18 mouse cellular contexts compared by ENCODE assay signal in the genomic region with DNA sequence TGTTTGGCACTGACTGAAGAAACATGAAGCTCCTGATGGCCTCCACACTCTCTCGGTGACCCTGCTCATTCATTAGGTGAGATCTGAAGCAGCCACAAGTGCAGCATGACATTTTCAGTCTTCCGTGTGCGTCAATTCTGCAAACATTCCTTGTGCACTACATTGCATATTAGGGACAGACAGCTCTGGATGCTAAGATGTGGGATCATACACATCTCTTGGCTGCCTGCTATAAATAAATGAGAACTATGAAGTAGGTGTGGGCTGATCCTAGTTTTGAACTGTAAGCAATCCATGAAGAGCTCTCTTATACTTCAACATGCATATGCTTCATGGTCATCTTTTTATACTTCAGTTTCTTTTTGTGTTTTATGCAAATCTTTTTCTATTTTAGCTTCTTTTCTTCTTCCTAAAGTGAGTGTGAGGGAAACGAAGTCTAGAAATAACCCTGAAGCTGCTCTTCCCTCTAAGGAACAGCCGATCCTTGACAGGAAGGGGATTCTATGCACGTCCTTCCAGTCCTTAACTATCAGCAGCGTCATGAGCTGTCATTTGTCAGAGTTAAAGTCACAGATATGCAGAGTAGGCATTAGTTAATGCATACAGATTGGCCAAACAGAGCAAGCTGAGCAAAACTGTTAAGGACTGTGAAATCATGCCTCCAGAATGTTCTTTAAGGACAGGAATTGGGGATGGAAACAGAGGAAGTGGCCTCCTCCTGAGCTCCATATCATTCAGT.
DNase-seq lines count a peak whose midpoint lies in the region; ATAC-seq and TF ChIP-seq lines count a peak whose summit lies in the region.
"Had no signal": no experiment of that assay in that cellular context is flagged by ENCODE, and none has a peak within 500 bp of the region (broad histone marks: within the 10 kb centered on the region; RNA-seq: fewer than 3 reads in every experiment).

No protein-coding gene starts in this region.

- H3K4me1 ChIP-seq in lung, embryonic 14.5 days (ENCODE audit: insufficient read depth): no peaks in the 10 kb centered on the region
- H3K4me1 ChIP-seq in lung, adult 2 months (ENCODE audit: control insufficient read depth, insufficient read depth, low read length): no peaks in the 10 kb centered on the region
- H3K4me1 ChIP-seq in cortical plate, adult 2 months (ENCODE audit: control insufficient read depth, insufficient read depth, low read length): peaks cover 5% of the 10 kb centered on the region
- H3K4me1 ChIP-seq: hindbrain, embryonic 15.5 days had no signal

- H3K9ac ChIP-seq in lung, embryonic 14.5 days: no peak overlapping the region
- H3K9ac ChIP-seq: embryonic facial prominence, embryonic 13.5 days; forebrain, embryonic 13.5 days; hindbrain, embryonic 15.5 days had no signal

- no peaks in the 10 kb centered on the region for H3K27me3 ChIP-seq in lung, embryonic 14.5 days (ENCODE audit: insufficient read depth, low read length)
- H3K27me3 ChIP-seq: embryonic facial prominence, embryonic 13.5 days; forebrain, embryonic 13.5 days; hindbrain, embryonic 15.5 days had no signal

- H3K4me2 ChIP-seq in lung, embryonic 14.5 days: no peak overlapping the region
- H3K4me2 ChIP-seq: embryonic facial prominence, embryonic 13.5 days; forebrain, embryonic 13.5 days; heart, embryonic 11.5 days; hindbrain, embryonic 15.5 days had no signal

- no peak overlapping the region for H3K4me3 ChIP-seq in lung, embryonic 14.5 days (ENCODE audit: low read depth, low read length)
- no peak overlapping the region for H3K4me3 ChIP-seq in lung, adult 2 months (replicated peaks; ENCODE audit: extremely low read depth, low read depth, low read length)
- H3K4me3 ChIP-seq in cortical plate, adult 2 months (ENCODE audit: insufficient read depth, low read length): no peak overlapping the region
- H3K4me3 ChIP-seq: embryonic facial prominence, embryonic 13.5 days; forebrain, embryonic 13.5 days; heart, adult 2 months; hindbrain, embryonic 15.5 days had no signal

- H3K9me3 ChIP-seq in lung, embryonic 14.5 days (ENCODE audit: low read depth, low read length): no peaks in the 10 kb centered on the region
- H3K9me3 ChIP-seq: embryonic facial prominence, embryonic 13.5 days; forebrain, embryonic 13.5 days; hindbrain, embryonic 15.5 days had no signal

- H3K27ac ChIP-seq in lung, embryonic 14.5 days (ENCODE audit: low read depth): peak overlapping the region; percentile 37; the same call in 1 of the 2 replicates
- H3K27ac ChIP-seq in cortical plate, adult 2 months (ENCODE audit: insufficient read depth, low read length): peak overlapping the region; percentile 45; the same call in 1 of the 2 replicates
- H3K27ac ChIP-seq: forebrain, embryonic 13.5 days; heart, adult 2 months; hindbrain, embryonic 15.5 days had no signal

- 29% methylated on average over 7 of the region's 7 CpGs for WGBS in lung, embryonic 14.5 days
- 48% methylated on average over 7 of the region's 7 CpGs for WGBS in lung, adult 2 months

- no peak for TF ChIP-seq CTCF in lung, embryonic 14.5 days (IDR thresholded peaks at IDR 0.05; ENCODE audit: low read depth)
- TF ChIP-seq CTCF in lung, adult 2 months (IDR thresholded peaks at IDR 0.05; ENCODE audit: insufficient read depth, low read length): no peak
- no peak for TF ChIP-seq CTCF in cortical plate, adult 2 months (IDR thresholded peaks at IDR 0.05; ENCODE audit: extremely low read depth, insufficient read depth, low read length)

- ATAC-seq in lung, embryonic 14.5 days (ENCODE audit: insufficient read depth): peak; percentile 63; the same call in 1 of the 2 replicates
- ATAC-seq: forebrain, embryonic 13.5 days; intestine, embryonic 16.5 days had no signal

- no peak for TF ChIP-seq POLR2A in lung, adult 2 months (IDR thresholded peaks at IDR 0.05; ENCODE audit: borderline replicate concordance, extremely low read depth, low read depth, low read length)
- no peak for TF ChIP-seq POLR2A in cortical plate, adult 2 months (IDR thresholded peaks at IDR 0.05; ENCODE audit: extremely low read depth, insufficient read depth, low read length)

- H3K36me3 ChIP-seq in lung, embryonic 14.5 days (ENCODE audit: insufficient read depth): no peaks in the 10 kb centered on the region
- H3K36me3 ChIP-seq: embryonic facial prominence, embryonic 13.5 days; hindbrain, embryonic 15.5 days had no signal

- intact Hi-C loops in gastrocnemius, postnatal 36 days (cut with DNase I): no loop called here

- peak; percentile 48 for DNase-seq in gastrocnemius, adult 18-20 months (ENCODE audit: low spot score)
- DNase-seq in gastrocnemius, postnatal 36 days: no peak
- peak; percentile 55 for DNase-seq in lung, embryonic 14.5 days
- no peak for DNase-seq in lung, adult 2 months
- peak; percentile 48 for DNase-seq in brain, adult 2 months (ENCODE audit: low read depth, low spot score)
- DNase-seq in thymus, adult 18-20 months: no peak
- DNase-seq: adrenal gland, adult 2 months; adrenal gland, postnatal 25 days; cerebellum, adult 8-10 months; cerebellum, postnatal 14 days; heart, adult 2 months; heart, postnatal 36 days had no signal

Comparison
In these comparisons a context has a peak if more than half of its experiments do, and no peak if none do; other contexts are left out.
1. DNase-seq: peak in gastrocnemius, adult 18-20 months (single experiment), lung, embryonic 14.5 days (single experiment) and brain, adult 2 months (single experiment); none in gastrocnemius, postnatal 36 days (0 of 2), lung, adult 2 months (single experiment) and thymus, adult 18-20 months (0 of 2).